Mouse (Mus musculus): Measurements from ENCODE around the gene Tmem33. TPM values are rescaled to one million over a fixed set of nuclear protein-coding genes. Genes with fewer than 3 reads are reported as not detected.

The Tmem33 gene
- total RNA-seq, 2 experiments from 2014 or later = 38.2 to 42.6 TPM

DNA sequence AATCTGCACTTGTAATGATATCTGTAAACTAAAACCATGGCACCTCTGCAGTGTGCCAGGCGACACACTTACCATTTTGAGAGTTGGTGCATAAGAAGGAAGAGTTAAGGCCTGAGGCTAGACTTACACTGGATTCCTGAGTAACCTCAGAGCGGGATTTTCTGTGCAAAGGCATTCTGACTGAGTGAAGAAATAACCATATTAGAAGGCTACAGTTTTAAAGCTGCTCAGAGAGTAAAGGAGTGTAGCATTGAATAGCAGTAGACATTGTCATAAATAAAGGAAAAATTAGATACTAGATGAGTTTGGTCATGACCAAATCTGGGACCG lies 52.1 kb downstream of the Tmem33 start:
- DNase-seq (ENCODE audit: low spot score in 2 of 2) = no peak

GRCm38 (mm10) chr5:67321656-67322268 lies 61.4 kb downstream of the Tmem33 start:
- DNase-seq (ENCODE audit: low spot score in 2 of 2) = no peak

- no peak for DNase-seq (ENCODE audit: low spot score in 2 of 2)
Observed at GRCm38 (mm10) chr5:67324032-67324431, 63.7 kb downstream of the Tmem33 start.

GRCm38 (mm10) chr5:67340811-67341210 lies 80.4 kb downstream of the Tmem33 start:
- DNase-seq (ENCODE audit: low spot score in 2 of 2) = no peak

Other genes starting within 250 kb of the Tmem33 start
- gene Phox2b, start 161.3 kb upstream of the Tmem33 start, total RNA-seq (2021) = under 1 TPM in 1 of 2 experiments, not detected in 1; 0.10 TPM
- 10 to 100 TPM; 73.9 to 75.1 TPM for gene Slc30a9, start 46.4 kb downstream of the Tmem33 start, total RNA-seq (2021)
- 1 to 10 TPM; 4.9 to 5.0 TPM for gene Bend4, start 167.7 kb downstream of the Tmem33 start, total RNA-seq (2021)